Mouse (Mus musculus): ENCODE measurements around the gene Ubiad1. TPM values are rescaled to one million over a fixed set of nuclear protein-coding genes. Genes with fewer than 3 reads are reported as not detected.
A peak's percentile ranks its signal among the peaks of the same experiment; 100 is the strongest.

Ubiad1 gene
- polyA plus RNA-seq, 1 experiment from 2014 or later, result 18.3 TPM

GRCm38 (mm10) chr4:148442598-148442997 is 2.0 kb downstream of the Ubiad1 start:
- no peak for ATAC-seq
- no peaks in the 10 kb centered on the region for H3K27me3 ChIP-seq (replicated peaks)
- H3K9ac ChIP-seq, result no peak overlapping the region
- H3K4me2 ChIP-seq, result peak overlapping the region; percentile 82
- H3K4me1 ChIP-seq, result peaks cover 53% of the 10 kb centered on the region
- peak overlapping the region; percentile 7; the same call in 1 of the 2 replicates for H3K4me3 ChIP-seq
- no peaks in the 10 kb centered on the region for H3K9me3 ChIP-seq (replicated peaks)
- peaks cover 31% of the 10 kb centered on the region; the same call in 1 of the 2 replicates for H3K36me3 ChIP-seq
- 83% methylated on average over 7 of the region's 7 CpGs for WGBS (ENCODE audit: insufficient replicate concordance)
- no peak overlapping the region for H3K27ac ChIP-seq

DNA sequence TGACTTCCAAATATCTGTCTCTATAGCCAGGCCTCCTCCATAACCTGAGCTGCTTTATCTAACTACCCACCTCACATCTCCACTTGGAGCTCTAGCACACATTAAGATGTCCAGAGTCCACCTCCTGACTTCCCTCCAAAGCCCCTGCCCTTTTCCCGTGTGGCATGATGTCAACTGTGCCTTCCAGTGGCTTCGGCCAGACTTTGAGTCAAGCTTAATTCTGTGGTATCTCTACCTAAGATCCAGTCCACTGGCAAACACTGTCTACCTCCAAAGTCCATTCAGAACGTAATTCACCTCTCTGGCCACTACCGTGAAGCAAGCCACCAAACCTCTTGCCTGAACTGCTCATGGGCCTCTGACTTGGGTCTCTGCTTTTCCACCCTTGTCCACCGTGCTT is 2.6 kb downstream of the Ubiad1 start:
- H3K27ac ChIP-seq, result no peak overlapping the region
- ATAC-seq, result no peak
- peaks cover 50% of the 10 kb centered on the region for H3K4me1 ChIP-seq
- 0 out of 2 replicates have a peak overlapping the region, but pooled peaks have one; percentile 3 for H3K9ac ChIP-seq
- no peaks in the 10 kb centered on the region for H3K9me3 ChIP-seq (replicated peaks)
- H3K4me3 ChIP-seq, result no peak overlapping the region
- peak overlapping the region; percentile 82 for H3K4me2 ChIP-seq
- WGBS (ENCODE audit: insufficient replicate concordance), result 77% methylated on average over 5 of the region's 5 CpGs
- H3K27me3 ChIP-seq (replicated peaks), result no peaks in the 10 kb centered on the region
- H3K36me3 ChIP-seq, result peaks cover 31% of the 10 kb centered on the region; the same call in 1 of the 2 replicates

- no peak for ATAC-seq
- Histone ChIP-seq H3K9me3 (replicated peaks) (no peaks in the 10 kb centered on the region), H3K4me1 (peaks cover 11% of the 10 kb centered on the region), H3K4me3 (no peak overlapping the region), H3K9ac (no peak overlapping the region), H3K4me2 (no peak overlapping the region), H3K36me3 (peaks cover 66% of the 10 kb centered on the region), H3K27me3 (replicated peaks) (no peaks in the 10 kb centered on the region), H3K27ac (no peak overlapping the region)
- WGBS (ENCODE audit: insufficient replicate concordance), result 73% methylated on average over 6 of the region's 6 CpGs
These were observed 8.8 kb downstream of the Ubiad1 start for GRCm38 (mm10) chr4:148435657-148436330.

DNA sequence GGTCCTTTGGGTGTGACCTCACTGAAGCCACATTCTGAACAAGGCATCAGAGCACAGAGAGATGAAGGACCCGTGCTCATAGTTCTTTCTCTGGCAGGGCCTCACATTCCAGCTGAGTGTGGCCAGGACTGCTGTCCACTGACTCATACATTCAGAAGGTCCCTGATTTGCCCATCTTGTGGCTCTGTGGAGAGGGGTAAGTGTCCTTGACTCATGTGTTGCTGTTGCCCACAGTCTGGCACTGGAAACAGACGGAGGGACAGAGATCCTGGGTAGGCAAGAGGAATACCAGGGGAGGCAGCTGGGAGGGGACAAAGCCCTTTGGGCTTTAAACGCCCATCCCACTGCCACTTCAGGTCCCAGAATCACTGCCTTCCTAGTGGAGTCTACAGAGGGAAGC is 9.5 kb downstream of the Ubiad1 start:
- Histone ChIP-seq H3K4me3 (no peak overlapping the region), H3K27me3 (replicated peaks) (no peaks in the 10 kb centered on the region), H3K4me1 (peaks cover 11% of the 10 kb centered on the region), H3K36me3 (peaks cover 60% of the 10 kb centered on the region), H3K4me2 (no peak overlapping the region), H3K27ac (no peak overlapping the region), H3K9ac (no peak overlapping the region), H3K9me3 (replicated peaks) (no peaks in the 10 kb centered on the region)
- 79% methylated on average over 3 of the region's 3 CpGs for WGBS (ENCODE audit: insufficient replicate concordance)
- no peak for ATAC-seq

DNA sequence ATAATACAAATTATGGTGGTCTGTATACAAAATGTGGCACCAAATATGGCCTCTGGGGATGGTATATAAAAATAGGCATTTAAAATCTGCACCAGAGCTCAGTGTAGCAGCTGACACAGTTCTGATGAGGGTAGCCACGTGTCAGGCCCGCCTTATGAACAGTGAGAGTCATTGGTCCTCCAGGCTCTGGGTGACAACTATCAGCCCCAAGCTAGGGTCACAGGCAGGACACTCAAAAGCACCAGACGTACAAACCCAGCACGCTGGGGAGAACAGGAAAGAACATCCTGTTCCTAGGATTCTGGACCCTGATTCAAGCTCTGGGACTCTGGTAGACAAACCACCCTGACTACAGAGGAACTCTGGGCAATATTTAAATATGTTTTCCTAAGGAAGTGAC is 10.0 kb downstream of the Ubiad1 start:
- H3K9me3 ChIP-seq (replicated peaks), result no peaks in the 10 kb centered on the region
- H3K36me3 ChIP-seq, result peaks cover 56% of the 10 kb centered on the region
- WGBS (ENCODE audit: insufficient replicate concordance), result 75% methylated on average over 4 of the region's 4 CpGs
- H3K27ac ChIP-seq, result no peak overlapping the region
- H3K4me2 ChIP-seq, result no peak overlapping the region
- no peak for ATAC-seq
- no peaks in the 10 kb centered on the region for H3K27me3 ChIP-seq (replicated peaks)
- H3K4me1 ChIP-seq, result peaks cover 12% of the 10 kb centered on the region
- H3K9ac ChIP-seq, result no peak overlapping the region
- H3K4me3 ChIP-seq, result no peak overlapping the region

DNA sequence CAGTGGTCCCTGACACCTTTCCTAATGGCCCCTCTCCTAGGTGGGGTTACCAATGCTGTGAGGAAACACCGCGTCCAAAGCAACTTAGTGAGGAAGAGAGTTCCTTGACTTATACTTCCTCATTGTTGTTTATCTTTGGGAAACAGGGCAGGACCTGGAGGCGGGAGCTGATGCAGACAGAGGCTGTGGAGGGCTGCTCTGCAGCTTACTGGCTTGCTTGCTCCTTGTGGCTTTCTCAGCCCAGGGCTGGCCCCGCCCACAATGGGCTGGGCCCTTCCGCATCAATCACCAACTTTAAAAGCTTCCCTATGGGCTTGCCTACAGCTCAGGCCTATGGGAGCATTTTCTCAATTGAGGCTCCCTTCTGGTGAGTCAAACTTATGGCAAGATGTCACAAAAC is 10.8 kb downstream of the Ubiad1 start:
- Histone ChIP-seq H3K27me3 (replicated peaks) (no peaks in the 10 kb centered on the region), H3K4me2 (no peak overlapping the region), H3K4me1 (peaks cover 20% of the 10 kb centered on the region), H3K9me3 (replicated peaks) (no peaks in the 10 kb centered on the region), H3K27ac (no peak overlapping the region), H3K9ac (no peak overlapping the region), H3K4me3 (no peak overlapping the region), H3K36me3 (peaks cover 51% of the 10 kb centered on the region)
- WGBS (ENCODE audit: insufficient replicate concordance), result 65% methylated on average over 5 of the region's 5 CpGs
- no peak for ATAC-seq

DNA sequence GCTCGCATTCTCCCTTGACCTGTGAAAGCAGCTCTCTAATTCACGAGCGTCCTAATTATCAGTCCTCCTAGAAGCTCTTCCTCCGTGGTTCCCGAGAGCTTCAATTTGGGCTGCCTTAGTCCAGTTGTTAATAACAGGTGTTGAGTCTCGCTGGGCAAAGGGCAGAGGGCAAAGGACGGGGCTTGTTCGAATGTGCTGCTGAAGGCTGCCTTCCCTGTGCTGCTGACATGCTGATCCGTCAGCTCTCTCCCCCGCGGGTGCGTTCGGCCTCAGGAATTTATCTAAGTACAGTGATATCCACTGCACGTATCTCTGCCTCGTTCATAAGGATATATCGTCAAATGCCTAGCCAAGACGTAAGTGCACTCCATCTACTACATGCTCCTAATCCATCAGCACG is 11.2 kb downstream of the Ubiad1 start:
- Histone ChIP-seq H3K27ac (no peak overlapping the region), H3K4me3 (no peak overlapping the region), H3K4me2 (no peak overlapping the region), H3K9ac (no peak overlapping the region), H3K9me3 (replicated peaks) (no peaks in the 10 kb centered on the region), H3K36me3 (peaks cover 46% of the 10 kb centered on the region), H3K4me1 (peaks cover 24% of the 10 kb centered on the region), H3K27me3 (replicated peaks) (no peaks in the 10 kb centered on the region)
- ATAC-seq, result no peak
- 74% methylated on average over 18 of the region's 18 CpGs for WGBS (ENCODE audit: insufficient replicate concordance)

DNA sequence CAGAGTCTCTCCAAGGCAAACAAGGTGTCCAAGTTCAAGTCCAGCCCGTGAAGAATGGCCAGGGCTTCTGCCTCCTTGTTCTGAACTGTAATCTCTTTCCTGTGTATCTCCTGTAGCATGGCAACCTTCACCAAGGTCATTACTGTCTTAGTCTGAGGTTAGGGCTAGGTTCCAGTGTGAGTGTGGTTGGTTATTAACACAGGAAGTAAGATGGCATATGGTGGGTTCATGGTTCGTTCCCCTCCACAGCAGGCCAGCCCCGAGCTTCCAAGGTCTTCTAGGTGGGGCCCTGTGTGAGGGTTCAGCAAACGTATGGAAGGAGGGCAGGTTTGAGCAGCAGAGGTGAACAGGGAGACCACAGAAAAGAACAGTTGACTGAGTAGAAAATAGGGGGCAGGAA is 12.1 kb downstream of the Ubiad1 start:
- Histone ChIP-seq H3K9me3 (replicated peaks) (no peaks in the 10 kb centered on the region), H3K4me3 (no peak overlapping the region), H3K36me3 (peaks cover 45% of the 10 kb centered on the region), H3K27ac (no peak overlapping the region), H3K4me1 (peaks cover 30% of the 10 kb centered on the region), H3K27me3 (replicated peaks) (no peaks in the 10 kb centered on the region), H3K9ac (no peak overlapping the region), H3K4me2 (no peak overlapping the region)
- 58% methylated on average over 4 of the region's 4 CpGs for WGBS (ENCODE audit: insufficient replicate concordance)
- no peak for ATAC-seq

DNA sequence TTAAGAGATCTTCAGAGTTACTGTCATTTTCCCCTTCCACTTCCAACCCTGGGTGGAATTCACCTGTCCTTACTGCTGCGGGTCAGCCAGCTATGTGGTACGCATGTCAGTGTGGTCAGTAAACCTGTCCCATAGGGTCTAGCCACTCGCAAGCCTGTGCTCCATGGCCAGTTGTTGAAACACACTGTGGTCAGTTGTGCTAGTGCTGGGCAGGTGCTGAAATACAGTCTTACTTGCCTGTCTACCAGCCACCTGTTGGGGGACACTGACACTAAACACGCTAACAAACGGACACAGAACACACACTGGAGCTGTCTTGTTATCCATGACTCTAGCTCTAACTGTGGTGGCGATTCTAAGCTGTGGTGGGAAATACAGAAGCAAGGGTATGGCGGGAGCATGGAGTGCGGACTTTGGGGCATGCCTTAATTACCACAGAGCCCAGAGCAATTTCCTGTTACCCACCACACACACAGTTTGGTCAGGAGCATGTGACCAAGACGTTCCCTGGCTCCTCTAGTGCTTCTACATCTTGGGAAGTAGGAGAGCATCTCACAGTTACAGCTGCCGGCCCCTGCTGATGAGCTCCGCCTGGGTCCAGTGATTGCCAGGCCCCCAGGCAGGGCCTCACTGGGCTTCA is 13.6 kb downstream of the Ubiad1 start:
- Histone ChIP-seq H3K36me3 (peaks cover 39% of the 10 kb centered on the region), H3K27ac (no peak overlapping the region), H3K4me1 (peaks cover 30% of the 10 kb centered on the region), H3K9me3 (replicated peaks) (no peaks in the 10 kb centered on the region), H3K27me3 (replicated peaks) (no peaks in the 10 kb centered on the region), H3K4me3 (no peak overlapping the region), H3K9ac (no peak overlapping the region), H3K4me2 (no peak overlapping the region)
- ATAC-seq, result no peak
- 58% methylated on average over 11 of the region's 11 CpGs for WGBS (ENCODE audit: insufficient replicate concordance)

DNA sequence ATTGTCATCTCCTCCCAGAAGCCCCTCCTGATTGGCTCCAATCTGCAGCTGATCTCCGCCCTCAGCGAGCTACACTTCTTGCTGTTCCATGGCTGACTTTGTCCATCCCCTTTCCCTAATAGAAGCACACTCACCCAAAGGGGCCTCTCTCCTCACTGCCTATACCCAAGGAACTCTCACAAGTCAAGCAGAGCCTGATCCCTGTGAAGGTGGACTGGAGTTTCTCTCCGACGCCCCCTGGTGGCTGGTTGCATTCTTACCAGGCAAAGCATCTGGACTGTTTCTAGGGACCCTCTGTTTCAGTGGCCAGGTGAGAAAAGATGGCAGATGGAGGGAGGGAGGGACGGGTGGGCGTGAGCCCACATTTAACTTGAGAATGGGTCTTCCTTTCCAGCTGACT is 14.9 kb downstream of the Ubiad1 start:
- no peak overlapping the region for H3K4me2 ChIP-seq
- no peaks in the 10 kb centered on the region for H3K27me3 ChIP-seq (replicated peaks)
- peaks cover 26% of the 10 kb centered on the region for H3K36me3 ChIP-seq
- WGBS (ENCODE audit: insufficient replicate concordance), result 18% methylated on average over 6 of the region's 6 CpGs
- H3K9me3 ChIP-seq (replicated peaks), result no peaks in the 10 kb centered on the region
- peak; percentile 49 for ATAC-seq
- no peak overlapping the region for H3K4me3 ChIP-seq
- H3K27ac ChIP-seq, result no peak overlapping the region
- H3K9ac ChIP-seq, result no peak overlapping the region
- H3K4me1 ChIP-seq, result peaks cover 30% of the 10 kb centered on the region

- no peaks in the 10 kb centered on the region for H3K27me3 ChIP-seq (replicated peaks)
- H3K9me3 ChIP-seq (replicated peaks), result no peaks in the 10 kb centered on the region
- WGBS (ENCODE audit: insufficient replicate concordance), result 82% methylated on average over 11 of the region's 11 CpGs
- H3K27ac ChIP-seq, result no peak overlapping the region
- ATAC-seq, result no peak
- H3K9ac ChIP-seq, result no peak overlapping the region
- H3K4me1 ChIP-seq, result peaks cover 30% of the 10 kb centered on the region
- peaks cover 20% of the 10 kb centered on the region for H3K36me3 ChIP-seq
- H3K4me2 ChIP-seq, result no peak overlapping the region
- H3K4me3 ChIP-seq, result no peak overlapping the region
These were observed 15.4 kb downstream of the Ubiad1 start for GRCm38 (mm10) chr4:148429121-148429520.

GRCm38 (mm10) chr4:148428544-148428943 is 16.0 kb downstream of the Ubiad1 start:
- WGBS (ENCODE audit: insufficient replicate concordance), result 47% methylated on average over 5 of the region's 5 CpGs
- H3K9me3 ChIP-seq (replicated peaks), result no peaks in the 10 kb centered on the region
- no peak overlapping the region for H3K27ac ChIP-seq
- H3K4me2 ChIP-seq, result no peak overlapping the region
- H3K4me1 ChIP-seq, result peaks cover 27% of the 10 kb centered on the region
- H3K4me3 ChIP-seq, result no peak overlapping the region
- H3K27me3 ChIP-seq (replicated peaks), result no peaks in the 10 kb centered on the region
- peak; percentile 30; the same call in 1 of the 2 replicates for ATAC-seq
- H3K36me3 ChIP-seq, result peaks cover 14% of the 10 kb centered on the region
- no peak overlapping the region for H3K9ac ChIP-seq

Data from liver, embryonic 12.5 days (tissue).